Mouse (Mus musculus) lung, postnatal 0 days (tissue): Measurements from ENCODE around the gene Insyn1.

Source experiments
- CTCF ChIP-seq: IDR thresholded peaks from 2 replicates; pipeline ENCODE4 v1.5.1; 2016; ENCODE audit warnings: antibody characterized with exemption, mild to moderate bottlenecking
- EP300 ChIP-seq: IDR thresholded peaks from 2 replicates; pipeline ENCODE4 v1.6.1; 2016; ENCODE audit warnings: antibody characterized with exemption, mild to moderate bottlenecking, control low read depth

DNA sequence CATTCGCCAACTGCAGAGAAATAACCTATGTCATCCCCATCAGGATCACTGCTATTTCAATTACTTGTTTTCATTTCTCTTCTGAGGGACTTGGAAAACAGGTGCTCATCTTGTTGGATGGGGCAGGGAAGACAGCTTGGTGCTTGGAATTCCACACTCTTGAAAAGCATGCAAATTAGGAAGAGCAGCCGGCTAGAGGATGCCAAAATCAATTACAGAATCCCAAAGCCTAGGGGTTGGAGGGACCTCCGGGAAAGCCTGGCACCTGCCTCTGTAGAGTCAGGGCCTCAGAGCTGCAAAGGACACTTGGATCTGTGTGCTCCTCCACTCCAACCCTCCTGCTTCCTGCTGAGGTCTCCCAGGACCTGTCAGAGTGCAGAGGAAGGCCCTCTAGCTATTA is 38.9 kb upstream of the Insyn1 start:
- TF ChIP-seq CTCF, result no peak
- no peak for TF ChIP-seq EP300
